Mouse (Mus musculus): Measurements from ENCODE around the gene Cdh26. TPM values are rescaled to one million over a fixed set of nuclear protein-coding genes. Genes with fewer than 3 reads are reported as not detected.
A peak's percentile ranks its signal among the peaks of the same experiment; 100 is the strongest.

The Cdh26 gene
- polyA plus RNA-seq, 1 experiment from 2014 or later = not detected

- Histone ChIP-seq H3K4me3 (ENCODE audit: control insufficient read depth in 1 of 2, insufficient read depth in 1 of 2, low read depth in 1 of 2, low read length in 2 of 2) (no peak overlapping the region), H3K4me2 (ENCODE audit: low read length) (no peak overlapping the region), H3K27ac (replicated peaks in 1 of 2; ENCODE audit: control insufficient read depth in 1 of 2, insufficient read depth in 1 of 2, low read depth in 2 of 2, low read length in 2 of 2) (no peak overlapping the region), H3K27me3 (ENCODE audit: control insufficient read depth, insufficient read depth, low read length) (no peaks in the 10 kb centered on the region), H3K36me3 (ENCODE audit: control insufficient read depth, insufficient read depth, low read length) (no peaks in the 10 kb centered on the region), H3K9me3 (ENCODE audit: control insufficient read depth, low read length) (no peaks in the 10 kb centered on the region), H3K9ac (ENCODE audit: low read length) (no peak overlapping the region), H3K4me1 (ENCODE audit: control insufficient read depth in 2 of 2, insufficient read depth in 2 of 2, low read length in 2 of 2) (no peaks in the 10 kb centered on the region)
- ATAC-seq (ENCODE audit: insufficient number of reproducible peaks, insufficient read depth, low FRiP score, low read depth) = no peak
- 65% methylated on average over 17 of the region's 17 CpGs for WGBS
Measured at GRCm38 (mm10) chr2:178471546-178472480, 41.5 kb downstream of the Cdh26 start.

GRCm38 (mm10) chr2:178473916-178474315 lies 43.6 kb downstream of the Cdh26 start:
- no peaks in the 10 kb centered on the region for H3K9me3 ChIP-seq (ENCODE audit: control insufficient read depth, low read length)
- no peak for ATAC-seq (ENCODE audit: insufficient number of reproducible peaks, insufficient read depth, low FRiP score, low read depth)
- H3K27ac ChIP-seq (replicated peaks in 1 of 2; ENCODE audit: control insufficient read depth in 1 of 2, insufficient read depth in 1 of 2, low read depth in 2 of 2, low read length in 2 of 2) = no peak overlapping the region
- 86% methylated on average over 10 of the region's 10 CpGs for WGBS
- H3K27me3 ChIP-seq (ENCODE audit: control insufficient read depth, insufficient read depth, low read length) = no peaks in the 10 kb centered on the region
- no peaks in the 10 kb centered on the region for H3K4me1 ChIP-seq (ENCODE audit: control insufficient read depth in 2 of 2, insufficient read depth in 2 of 2, low read length in 2 of 2)
- H3K9ac ChIP-seq (ENCODE audit: low read length) = no peak overlapping the region
- H3K36me3 ChIP-seq (ENCODE audit: control insufficient read depth, insufficient read depth, low read length) = no peaks in the 10 kb centered on the region
- H3K4me3 ChIP-seq (ENCODE audit: control insufficient read depth in 1 of 2, insufficient read depth in 1 of 2, low read depth in 1 of 2, low read length in 2 of 2) = no peak overlapping the region
- no peak overlapping the region for H3K4me2 ChIP-seq (ENCODE audit: low read length)

- 60% methylated on average over 2 of the region's 2 CpGs for WGBS
- no peaks in the 10 kb centered on the region for H3K27me3 ChIP-seq (ENCODE audit: control insufficient read depth, insufficient read depth, low read length)
- H3K27ac ChIP-seq (replicated peaks in 1 of 2; ENCODE audit: control insufficient read depth in 1 of 2, insufficient read depth in 1 of 2, low read depth in 2 of 2, low read length in 2 of 2) = no peak overlapping the region
- no peak overlapping the region for H3K9ac ChIP-seq (ENCODE audit: low read length)
- no peaks in the 10 kb centered on the region for H3K36me3 ChIP-seq (ENCODE audit: control insufficient read depth, insufficient read depth, low read length)
- no peak overlapping the region for H3K4me3 ChIP-seq (ENCODE audit: control insufficient read depth in 1 of 2, insufficient read depth in 1 of 2, low read depth in 1 of 2, low read length in 2 of 2)
- H3K9me3 ChIP-seq (ENCODE audit: control insufficient read depth, low read length) = no peaks in the 10 kb centered on the region
- H3K4me1 ChIP-seq (ENCODE audit: control insufficient read depth in 2 of 2, insufficient read depth in 2 of 2, low read length in 2 of 2) = no peaks in the 10 kb centered on the region
- no peak for ATAC-seq (ENCODE audit: insufficient number of reproducible peaks, insufficient read depth, low FRiP score, low read depth)
- H3K4me2 ChIP-seq (ENCODE audit: low read length) = no peak overlapping the region
Measured at GRCm38 (mm10) chr2:178477228-178477627, 46.9 kb downstream of the Cdh26 start.

GRCm38 (mm10) chr2:178479011-178479410 lies 48.7 kb downstream of the Cdh26 start:
- WGBS = 76% methylated on average over 2 of the region's 2 CpGs
- H3K36me3 ChIP-seq (ENCODE audit: control insufficient read depth, insufficient read depth, low read length) = no peaks in the 10 kb centered on the region
- H3K4me2 ChIP-seq (ENCODE audit: low read length) = no peak overlapping the region
- no peaks in the 10 kb centered on the region for H3K27me3 ChIP-seq (ENCODE audit: control insufficient read depth, insufficient read depth, low read length)
- H3K27ac ChIP-seq (replicated peaks in 1 of 2; ENCODE audit: control insufficient read depth in 1 of 2, insufficient read depth in 1 of 2, low read depth in 2 of 2, low read length in 2 of 2) = no peak overlapping the region
- H3K9me3 ChIP-seq (ENCODE audit: control insufficient read depth, low read length) = no peaks in the 10 kb centered on the region
- H3K4me1 ChIP-seq (ENCODE audit: control insufficient read depth in 2 of 2, insufficient read depth in 2 of 2, low read length in 2 of 2) = no peaks in the 10 kb centered on the region
- H3K9ac ChIP-seq (ENCODE audit: low read length) = no peak overlapping the region
- H3K4me3 ChIP-seq (ENCODE audit: control insufficient read depth in 1 of 2, insufficient read depth in 1 of 2, low read depth in 1 of 2, low read length in 2 of 2) = no peak overlapping the region
- no peak for ATAC-seq (ENCODE audit: insufficient number of reproducible peaks, insufficient read depth, low FRiP score, low read depth)

- peak; percentile 47; the same call in 1 of the 2 replicates for ATAC-seq (ENCODE audit: insufficient number of reproducible peaks, insufficient read depth, low FRiP score, low read depth)
- 57% methylated on average over 2 of the region's 2 CpGs for WGBS
- Histone ChIP-seq H3K4me2 (ENCODE audit: low read length) (no peak overlapping the region), H3K27me3 (ENCODE audit: control insufficient read depth, insufficient read depth, low read length) (no peaks in the 10 kb centered on the region), H3K4me3 (ENCODE audit: control insufficient read depth in 1 of 2, insufficient read depth in 1 of 2, low read depth in 1 of 2, low read length in 2 of 2) (no peak overlapping the region), H3K36me3 (ENCODE audit: control insufficient read depth, insufficient read depth, low read length) (no peaks in the 10 kb centered on the region), H3K9me3 (ENCODE audit: control insufficient read depth, low read length) (no peaks in the 10 kb centered on the region), H3K27ac (replicated peaks in 1 of 2; ENCODE audit: control insufficient read depth in 1 of 2, insufficient read depth in 1 of 2, low read depth in 2 of 2, low read length in 2 of 2) (no peak overlapping the region), H3K9ac (ENCODE audit: low read length) (no peak overlapping the region), H3K4me1 (ENCODE audit: control insufficient read depth in 2 of 2, insufficient read depth in 2 of 2, low read length in 2 of 2) (no peaks in the 10 kb centered on the region)
Measured at GRCm38 (mm10) chr2:178480932-178481331, 50.6 kb downstream of the Cdh26 start.

GRCm38 (mm10) chr2:178483462-178483861 lies 53.1 kb downstream of the Cdh26 start:
- ATAC-seq (ENCODE audit: insufficient number of reproducible peaks, insufficient read depth, low FRiP score, low read depth) = no peak
- H3K4me2 ChIP-seq (ENCODE audit: low read length) = no peak overlapping the region

GRCm38 (mm10) chr2:178488276-178488675 lies 57.9 kb downstream of the Cdh26 start:
- Histone ChIP-seq H3K9me3 (ENCODE audit: control insufficient read depth, low read length) (no peaks in the 10 kb centered on the region), H3K27ac (replicated peaks in 1 of 2; ENCODE audit: control insufficient read depth in 1 of 2, insufficient read depth in 1 of 2, low read depth in 2 of 2, low read length in 2 of 2) (no peak overlapping the region), H3K4me2 (ENCODE audit: low read length) (no peak overlapping the region), H3K4me1 (ENCODE audit: control insufficient read depth in 2 of 2, insufficient read depth in 2 of 2, low read length in 2 of 2) (peaks cover 5 to 9% of the 10 kb centered on the region in 2 experiments; a peak in 2 of 4 replicates), H3K9ac (ENCODE audit: low read length) (no peak overlapping the region), H3K36me3 (ENCODE audit: control insufficient read depth, insufficient read depth, low read length) (no peaks in the 10 kb centered on the region), H3K4me3 (ENCODE audit: control insufficient read depth in 1 of 2, insufficient read depth in 1 of 2, low read depth in 1 of 2, low read length in 2 of 2) (no peak overlapping the region), H3K27me3 (ENCODE audit: control insufficient read depth, insufficient read depth, low read length) (no peaks in the 10 kb centered on the region)
- no peak for ATAC-seq (ENCODE audit: insufficient number of reproducible peaks, insufficient read depth, low FRiP score, low read depth)
- WGBS = 76% methylated on average over 4 of the region's 4 CpGs

More at GRCm38 (mm10) chr2:178483462-178483861, 53.1 kb downstream of the Cdh26 start:
- no peaks in the 10 kb centered on the region for H3K9me3 ChIP-seq (ENCODE audit: control insufficient read depth, low read length)
- H3K9ac ChIP-seq (ENCODE audit: low read length) = no peak overlapping the region
- no peak overlapping the region for H3K27ac ChIP-seq (replicated peaks in 1 of 2; ENCODE audit: control insufficient read depth in 1 of 2, insufficient read depth in 1 of 2, low read depth in 2 of 2, low read length in 2 of 2)
- WGBS = 67% methylated on average over 10 of the region's 10 CpGs
- no peaks in the 10 kb centered on the region for H3K36me3 ChIP-seq (ENCODE audit: control insufficient read depth, insufficient read depth, low read length)
- no peak overlapping the region for H3K4me3 ChIP-seq (ENCODE audit: control insufficient read depth in 1 of 2, insufficient read depth in 1 of 2, low read depth in 1 of 2, low read length in 2 of 2)
- no peaks in the 10 kb centered on the region for H3K27me3 ChIP-seq (ENCODE audit: control insufficient read depth, insufficient read depth, low read length)
- no peaks in the 10 kb centered on the region for H3K4me1 ChIP-seq (ENCODE audit: control insufficient read depth in 2 of 2, insufficient read depth in 2 of 2, low read length in 2 of 2)
